Mouse (Mus musculus): ENCODE results near the gene Atxn1.

Atxn1 gene

DNA sequence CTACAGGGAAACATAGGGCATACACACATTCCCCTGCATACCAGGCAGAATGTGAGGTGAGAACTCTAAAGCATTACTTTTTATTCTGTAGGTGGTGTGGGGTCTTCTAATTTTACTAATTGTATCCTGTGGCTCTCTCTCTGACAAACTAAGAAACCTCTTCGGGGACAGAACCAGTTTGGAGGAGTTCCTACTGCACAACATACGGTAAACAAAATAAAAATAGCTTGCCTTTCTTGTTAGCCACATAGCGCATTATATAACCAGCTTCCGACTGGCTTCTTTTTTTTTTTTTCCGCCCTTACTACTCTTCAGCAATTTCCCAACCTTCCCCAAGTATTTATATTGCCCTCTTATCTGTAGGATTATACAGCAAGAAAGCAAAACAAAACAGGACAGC, 2.0 kb downstream of the Atxn1 start:
- DNase-seq, result no peak

DNA sequence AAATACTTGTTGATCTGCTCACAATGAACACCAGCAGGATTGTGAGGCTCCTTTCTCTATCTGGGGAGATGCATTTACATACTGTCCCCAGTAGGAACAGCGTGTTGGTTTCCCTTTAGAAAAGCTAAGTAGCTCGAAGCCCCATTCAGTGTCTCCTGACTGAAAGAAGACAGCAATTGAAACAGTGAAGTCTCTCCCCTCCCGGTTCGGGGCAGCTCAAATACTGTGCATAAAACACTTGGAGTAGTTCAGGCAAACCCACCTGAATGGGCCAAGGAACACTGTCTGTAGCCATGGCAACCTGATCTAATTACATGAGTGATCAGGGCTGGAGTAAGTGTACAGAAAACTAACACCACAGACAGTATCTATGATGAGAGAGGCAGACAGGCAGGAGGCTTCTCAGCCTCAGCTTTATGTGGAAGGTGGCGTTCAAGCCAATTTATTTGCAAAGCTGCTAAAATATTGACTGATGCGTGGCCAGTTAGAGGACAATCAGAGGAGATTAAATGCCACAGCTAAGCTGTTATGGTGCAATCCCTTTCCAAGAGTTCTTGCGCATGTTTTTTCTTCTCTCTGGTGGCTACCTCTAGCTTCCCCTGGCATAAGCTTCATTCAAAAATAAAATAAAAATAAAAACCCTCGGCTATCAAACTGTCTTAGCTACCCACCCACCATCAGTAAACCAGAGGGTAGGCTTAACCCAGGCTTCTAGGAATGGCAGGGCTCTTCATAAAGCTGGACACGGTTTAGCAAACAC, 2.8 kb downstream of the Atxn1 start:
- DNase-seq, result no peak

DNA sequence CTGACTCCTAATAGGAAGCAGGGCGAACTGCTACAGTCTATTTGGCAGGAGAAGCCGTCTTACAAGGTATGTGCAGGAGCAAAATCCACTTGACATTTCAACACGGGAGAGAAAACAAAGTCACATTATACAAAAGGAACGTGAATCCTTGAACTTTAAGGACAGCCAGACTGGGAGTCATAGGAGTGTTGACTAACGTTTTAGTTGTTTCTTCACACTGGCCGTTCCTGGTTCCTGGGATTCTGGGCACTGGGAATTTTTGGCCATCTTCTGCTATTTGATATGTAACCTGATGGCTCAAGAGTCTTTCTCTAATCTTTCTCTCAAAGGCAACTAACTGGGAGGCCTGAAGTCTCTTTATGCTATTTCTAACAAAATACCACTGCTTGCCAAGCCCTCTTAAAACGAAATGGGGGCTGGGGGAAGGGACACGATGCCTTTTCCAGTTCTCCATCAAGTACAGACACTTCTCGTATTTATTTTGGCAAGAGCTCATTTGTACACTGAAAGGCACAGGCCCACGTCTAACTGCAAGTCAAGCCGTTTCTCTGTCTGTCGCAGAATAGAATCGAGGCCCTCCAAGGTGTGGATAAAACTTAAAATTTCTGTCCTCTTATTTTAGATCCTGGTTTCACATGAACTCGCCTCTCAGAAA, 4.4 kb downstream of the Atxn1 start:
- no peak for DNase-seq

DNA sequence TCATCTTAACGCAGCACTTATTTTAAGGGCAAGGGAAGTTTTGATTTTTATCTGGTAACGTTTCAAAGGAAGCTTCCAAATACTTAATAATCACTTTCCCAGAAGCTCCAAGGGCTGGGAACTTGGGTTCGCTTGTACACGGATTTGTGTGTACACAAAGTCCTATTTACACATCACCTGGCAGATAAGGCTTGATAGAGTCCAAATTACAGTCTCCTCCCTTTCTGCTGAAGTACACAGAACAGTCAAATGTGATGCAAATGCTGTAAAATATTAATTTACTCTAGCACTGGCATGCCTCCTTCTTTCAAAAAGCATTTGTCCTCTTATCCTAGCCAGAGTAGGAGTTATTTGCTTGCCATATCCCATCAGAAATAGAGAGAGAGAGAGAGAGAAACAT, 6.5 kb downstream of the Atxn1 start:
- DNase-seq, result no peak

DNA sequence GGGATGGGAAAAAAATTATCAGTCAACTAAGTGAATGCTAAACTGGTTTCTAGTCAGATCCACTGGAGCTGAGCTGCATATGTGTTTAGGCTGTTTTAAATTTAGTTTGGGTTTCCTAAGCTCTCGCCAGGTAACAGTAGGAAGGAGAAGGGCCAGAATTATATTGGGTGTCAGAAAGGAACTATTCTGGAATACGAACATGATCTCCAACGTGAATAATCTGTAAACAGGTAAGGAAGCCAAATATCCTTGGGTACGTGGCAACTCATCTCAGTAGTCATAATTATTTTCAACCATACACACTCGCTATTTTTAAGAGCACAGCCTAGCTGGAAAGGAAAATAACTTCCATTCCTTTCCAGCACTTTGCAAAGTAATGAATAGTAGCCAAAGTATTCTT, 7.2 kb downstream of the Atxn1 start:
- no peak for DNase-seq

DNA sequence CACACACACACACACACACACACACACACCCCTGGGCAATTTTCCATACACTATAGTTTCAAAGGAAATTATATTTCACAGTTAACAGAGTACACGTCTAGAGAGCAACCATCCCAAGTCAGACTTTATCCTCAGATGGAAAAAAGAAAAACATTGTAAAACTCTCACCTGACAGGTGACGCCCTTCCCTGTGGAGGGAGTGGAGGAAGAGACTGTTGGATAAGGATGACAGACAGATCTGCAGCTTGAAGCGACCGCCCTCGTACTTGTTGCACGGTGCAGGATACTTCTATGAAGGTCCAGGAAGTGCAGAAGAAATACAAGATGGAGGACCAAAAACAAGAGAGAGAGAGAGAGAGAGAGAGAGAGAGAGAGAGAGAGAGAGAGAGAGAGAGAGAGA, 8.5 kb downstream of the Atxn1 start:
- no peak for DNase-seq

DNA sequence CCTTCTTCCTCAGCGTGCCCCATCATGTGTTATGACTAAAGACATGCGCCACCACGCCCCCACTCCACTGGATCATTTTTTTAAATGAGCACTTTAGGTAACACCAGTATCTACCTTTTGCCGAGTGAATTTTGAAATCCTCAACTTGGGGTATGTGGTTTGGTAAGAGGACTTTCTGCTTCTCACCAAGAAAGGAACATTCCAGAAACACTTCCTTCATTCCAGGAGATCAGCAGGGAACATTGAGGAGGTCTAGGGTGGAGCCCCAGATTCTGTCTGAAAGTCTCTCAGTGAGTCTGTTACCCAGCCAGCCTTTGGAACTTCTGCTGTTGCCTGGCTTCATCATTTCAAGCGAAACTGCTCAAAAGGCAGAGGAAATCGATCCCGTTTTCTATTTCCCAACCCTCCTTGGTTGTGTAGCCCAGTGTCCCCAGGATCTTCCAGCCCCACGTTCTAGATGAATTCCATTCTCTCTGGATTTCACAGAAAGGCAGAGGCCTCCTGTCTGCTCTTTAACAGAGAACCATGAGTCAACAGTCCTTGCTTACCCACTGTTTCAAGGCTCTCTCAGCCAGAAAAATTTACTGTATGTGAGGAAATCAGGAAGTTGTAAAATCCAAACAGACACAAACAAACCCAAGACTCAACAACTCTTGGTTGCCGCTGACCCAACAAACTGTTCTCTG, 9.3 kb downstream of the Atxn1 start:
- no peak for DNase-seq

DNA sequence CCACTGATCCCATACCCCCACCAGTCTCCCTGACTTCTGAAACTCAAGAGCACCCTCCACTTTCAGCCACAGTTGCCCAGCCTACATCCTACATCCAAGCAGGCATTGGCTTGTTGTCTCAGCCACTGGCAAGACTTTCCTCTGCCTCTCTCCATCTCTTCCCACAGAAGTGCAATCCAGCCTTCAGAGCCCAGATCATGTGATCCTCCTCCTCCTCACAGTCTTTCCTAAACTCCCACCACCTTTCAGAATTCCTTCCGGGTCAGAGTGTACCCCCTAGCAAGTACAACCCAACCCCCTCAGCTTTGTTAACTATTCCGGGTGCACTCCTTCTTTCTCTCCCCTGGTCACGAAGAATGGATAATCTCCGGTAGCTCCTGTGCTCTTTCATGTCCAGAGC, 11.7 kb downstream of the Atxn1 start:
- DNase-seq, result no peak

DNA sequence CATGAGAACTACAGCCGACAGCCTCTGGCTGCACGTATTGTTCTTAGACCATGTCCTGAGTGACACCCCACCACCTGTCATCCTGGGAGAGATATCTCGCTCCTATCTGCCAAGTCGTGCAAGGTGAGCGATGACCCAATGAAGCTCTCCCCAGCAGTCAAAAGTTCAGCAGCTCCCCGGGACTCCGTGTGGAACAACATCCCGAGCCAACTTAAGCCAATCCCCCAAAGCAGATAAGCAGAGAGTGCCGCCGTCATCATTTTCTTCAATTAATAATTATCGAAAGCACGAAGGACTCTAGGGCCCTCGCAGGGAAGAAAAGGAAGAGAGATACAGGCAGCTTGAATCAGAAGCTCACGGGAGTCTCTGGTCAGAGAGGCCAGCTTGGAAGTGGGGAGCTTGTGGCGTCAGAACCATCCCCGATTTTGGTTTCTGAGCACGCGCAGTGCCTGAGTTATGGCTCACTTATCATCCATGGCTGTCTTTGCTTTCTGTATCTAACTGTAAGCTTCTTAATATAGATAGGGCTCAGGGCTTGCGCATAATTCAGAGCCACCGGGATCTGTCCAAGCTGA, 13.7 kb downstream of the Atxn1 start:
- DNase-seq, result no peak

DNA sequence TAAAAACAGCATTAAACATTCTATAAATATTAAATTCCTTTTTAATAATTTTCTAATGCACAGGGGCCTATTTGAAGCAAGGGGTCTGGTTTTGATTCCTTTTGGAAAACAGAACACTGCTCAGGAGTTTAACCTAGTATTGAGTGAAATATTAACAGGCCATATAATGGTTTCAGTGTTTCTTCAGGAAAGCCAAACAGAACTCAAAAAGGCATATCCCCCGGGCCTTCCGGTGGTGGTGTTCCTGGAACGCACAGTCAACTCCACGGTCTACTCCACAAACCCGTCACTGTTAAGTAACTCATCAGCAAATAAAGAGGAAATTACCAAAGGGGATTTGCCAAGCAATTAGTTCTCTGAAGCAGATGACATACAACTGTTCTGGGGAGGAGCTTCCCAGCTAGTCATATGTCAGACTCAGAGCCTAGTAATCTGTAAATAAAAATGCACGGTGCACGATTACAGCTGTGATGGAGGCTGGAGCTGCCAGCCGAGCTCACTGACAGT, 14.4 kb downstream of the Atxn1 start:
- DNase-seq, result no peak

DNA sequence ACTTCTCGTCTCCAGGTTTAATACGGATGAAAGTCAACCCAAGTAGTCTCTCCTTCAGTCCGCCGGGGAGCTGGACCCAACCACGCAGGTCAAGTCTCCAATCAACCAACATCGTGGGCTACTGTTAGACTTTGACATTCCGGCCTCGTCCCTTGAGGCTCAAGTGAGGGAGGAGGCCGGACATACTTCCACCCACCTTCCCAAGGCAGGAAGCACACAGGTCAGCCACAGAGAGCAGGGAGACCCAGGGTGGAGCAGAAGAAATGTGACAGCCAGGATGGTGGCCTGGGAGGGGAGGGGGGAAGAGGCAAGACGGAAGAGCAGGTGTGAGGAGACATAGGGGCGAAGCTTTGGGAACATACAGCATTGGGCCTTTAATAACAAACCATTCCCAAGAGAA, 18.7 kb downstream of the Atxn1 start:
- DNase-seq, result no peak

DNA sequence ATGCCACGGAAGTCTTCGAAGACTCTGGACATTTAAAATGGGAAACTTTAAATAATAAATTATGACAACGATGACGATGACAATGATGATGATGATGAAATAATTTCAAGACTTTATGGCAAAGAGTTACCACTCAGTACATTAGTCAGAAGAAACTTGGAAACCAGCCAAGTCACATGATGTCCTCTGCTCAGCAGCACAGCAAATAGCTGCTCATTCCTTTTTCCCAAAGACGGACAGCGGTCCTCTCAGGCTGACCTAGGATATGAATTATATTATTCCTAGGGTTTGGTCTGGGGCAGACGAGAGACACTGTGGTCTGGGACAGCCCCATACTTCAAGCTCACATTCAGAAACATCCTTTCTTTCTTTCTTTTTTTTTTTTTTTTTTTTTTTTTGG, 22.5 kb downstream of the Atxn1 start:
- no peak for DNase-seq

DNA sequence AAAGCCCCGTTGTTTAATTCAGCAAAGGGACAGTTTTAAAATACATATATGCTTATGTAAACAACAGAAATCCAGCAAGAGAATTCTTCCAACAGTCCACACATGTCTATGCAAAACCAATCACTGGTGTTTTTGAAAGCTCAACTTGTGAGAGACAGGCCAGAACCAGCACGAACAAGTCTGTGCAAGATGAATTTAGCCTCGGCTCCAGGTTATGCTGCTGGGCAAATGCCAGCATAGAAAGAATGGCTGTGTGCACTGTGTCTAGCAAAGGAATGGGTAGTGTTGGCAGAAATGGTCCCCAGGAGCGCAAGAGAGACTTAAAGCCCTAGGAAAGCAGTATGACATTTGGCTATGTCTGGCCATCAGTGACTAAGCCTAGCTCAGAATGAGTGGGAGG, 24.1 kb downstream of the Atxn1 start:
- DNase-seq, result no peak

DNA sequence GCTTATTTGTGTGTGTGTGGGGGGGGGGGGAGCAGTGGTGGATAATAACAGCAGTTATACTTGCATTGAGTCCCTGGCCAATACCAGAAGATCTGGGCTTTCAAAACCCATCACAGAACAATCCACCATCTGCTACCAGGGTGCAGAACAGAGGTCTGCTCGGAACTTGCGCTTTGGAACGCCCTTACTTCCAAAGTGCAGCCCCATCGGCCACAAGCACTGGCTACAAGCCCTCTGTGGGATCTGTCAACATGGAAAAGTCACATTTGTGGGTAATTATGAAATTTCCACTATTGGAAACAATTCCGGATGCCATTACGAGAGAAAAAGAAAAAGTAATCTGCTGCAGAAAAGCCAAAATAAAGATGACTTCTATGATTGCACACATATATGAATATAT, 25.2 kb downstream of the Atxn1 start:
- no peak for DNase-seq

DNA sequence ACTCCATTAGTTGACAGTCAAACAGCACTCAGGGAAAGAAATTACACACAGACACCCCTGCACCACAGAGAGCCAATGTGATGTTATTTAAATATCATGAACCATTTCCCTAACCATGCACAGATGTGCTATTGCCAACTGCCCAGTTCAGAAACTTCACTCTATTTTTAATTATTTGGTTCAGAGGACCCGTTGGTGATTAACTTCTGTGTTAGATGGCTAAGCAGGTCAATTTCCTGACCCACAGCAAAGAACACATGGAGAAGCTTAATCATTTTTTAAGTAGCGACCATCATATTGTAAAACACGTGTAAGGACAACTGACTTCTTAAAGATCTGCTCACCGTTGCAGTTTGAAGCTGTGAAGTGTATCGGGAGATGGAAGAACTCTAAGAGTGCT, 26.7 kb downstream of the Atxn1 start:
- no peak for DNase-seq

DNA sequence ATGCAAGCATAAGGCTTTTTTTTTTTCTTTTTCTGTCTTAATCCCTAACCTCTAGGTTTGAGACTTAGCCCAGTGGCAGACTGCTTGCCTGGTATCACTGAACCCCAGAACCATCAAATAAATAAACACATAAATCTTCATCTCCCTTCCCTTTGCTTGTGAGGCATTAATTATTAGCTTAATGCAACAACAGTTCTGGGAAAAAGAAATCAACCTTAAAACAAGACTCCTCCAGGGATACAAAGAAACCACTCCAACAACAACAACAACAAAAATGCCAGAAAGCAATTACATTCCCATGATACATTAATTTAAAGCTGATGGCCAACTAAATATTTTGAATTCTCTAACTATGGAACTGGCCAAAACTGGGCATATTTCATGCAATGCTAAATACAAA, 28.0 kb downstream of the Atxn1 start:
- no peak for DNase-seq

DNA sequence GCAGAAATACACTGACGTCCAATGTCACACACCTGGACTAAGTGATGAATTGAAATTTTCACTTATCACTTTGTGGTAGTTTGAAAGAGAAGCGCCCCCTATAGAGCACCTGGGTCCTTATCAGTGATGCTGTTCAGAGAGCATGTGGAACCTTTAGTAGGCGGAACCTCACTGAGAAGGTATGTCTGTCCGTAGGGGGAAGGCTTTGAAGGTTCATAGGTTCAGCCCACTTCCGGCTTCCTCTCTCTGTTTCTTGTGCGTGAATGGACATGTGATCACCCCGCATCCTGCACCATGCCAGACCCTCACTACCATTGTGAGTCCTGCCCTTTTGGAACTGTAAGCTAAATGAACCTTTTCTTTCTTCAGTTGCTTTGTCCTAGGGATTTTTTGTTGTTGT, 29.0 kb downstream of the Atxn1 start:
- DNase-seq, result no peak

DNA sequence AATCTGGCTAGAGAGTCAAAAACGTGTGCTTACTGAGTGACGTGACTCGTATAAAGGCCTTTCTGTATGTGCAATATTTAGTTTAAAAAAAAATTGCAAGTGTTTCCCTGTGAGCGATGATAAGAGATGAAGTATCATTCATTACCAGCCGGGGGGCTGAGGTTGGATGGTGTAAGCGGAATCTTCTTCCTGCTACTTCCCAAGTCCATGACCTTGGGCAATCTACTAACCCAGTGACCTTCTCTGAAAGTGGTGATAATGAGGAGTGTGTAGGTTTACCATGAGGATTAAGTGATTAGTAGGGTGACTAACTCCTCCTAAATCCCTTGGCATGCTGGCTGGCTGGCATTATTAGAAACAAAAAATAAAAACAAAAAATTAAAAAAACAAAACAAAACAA, 30.0 kb downstream of the Atxn1 start:
- DNase-seq, result no peak

DNA sequence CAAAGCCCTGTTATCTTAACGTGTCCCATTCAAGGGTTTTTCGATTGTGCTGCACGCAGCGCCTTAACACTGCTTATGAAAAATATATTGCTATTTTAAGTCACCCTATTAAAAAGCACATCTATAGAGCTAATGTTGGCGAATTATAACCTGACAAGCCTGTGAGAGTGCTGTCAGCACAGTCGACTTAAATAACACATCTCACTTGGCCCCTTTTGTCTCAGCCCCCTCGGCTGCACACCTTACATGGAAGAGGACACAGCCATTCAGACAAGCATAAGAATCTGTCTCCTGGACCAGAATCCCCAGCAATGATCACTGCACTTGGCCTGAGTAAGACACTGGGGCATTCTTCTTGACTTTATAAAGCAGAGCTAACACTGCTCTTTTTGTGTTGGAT, 30.7 kb downstream of the Atxn1 start:
- DNase-seq, result no peak

DNA sequence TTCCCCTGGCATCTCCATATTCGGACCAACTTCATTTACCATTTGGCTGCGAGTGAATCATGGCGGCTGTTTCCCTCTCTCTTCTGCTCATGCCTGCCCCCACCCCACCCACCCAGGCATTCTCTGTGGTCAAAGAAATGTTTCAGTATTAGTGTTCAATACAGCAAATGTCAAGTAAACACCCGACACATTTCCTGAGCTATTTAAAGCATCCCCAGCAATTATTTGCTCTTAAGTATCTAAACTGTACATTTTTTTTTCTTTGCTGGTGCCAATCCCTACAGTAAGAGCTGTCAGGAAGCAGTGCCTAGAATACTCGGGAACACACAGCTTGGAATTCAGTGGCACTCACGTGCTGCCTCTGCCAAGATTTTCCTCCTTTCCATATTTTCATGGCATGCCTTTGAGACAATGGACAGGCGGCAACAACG, 32.3 kb downstream of the Atxn1 start:
- no peak for DNase-seq

DNA sequence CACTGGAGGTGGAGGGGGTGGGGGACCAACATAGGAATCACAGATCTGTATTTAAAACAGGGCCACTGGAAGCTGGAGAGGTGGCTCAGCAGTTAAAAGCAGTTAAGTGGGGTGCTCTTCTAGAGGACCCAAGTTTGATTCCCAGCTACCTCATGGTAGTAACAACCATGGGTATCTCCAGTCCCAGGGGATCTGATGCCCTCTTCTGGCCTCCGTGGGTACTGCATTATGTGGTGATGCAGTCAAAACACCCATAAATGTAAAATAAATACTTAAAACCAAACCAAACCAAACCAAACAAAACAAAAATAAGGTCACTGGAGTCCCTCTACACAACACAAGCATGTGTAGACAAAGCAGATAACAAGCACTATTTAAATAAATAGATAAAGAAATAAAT, 32.9 kb downstream of the Atxn1 start:
- peak; percentile 30 for DNase-seq

DNA sequence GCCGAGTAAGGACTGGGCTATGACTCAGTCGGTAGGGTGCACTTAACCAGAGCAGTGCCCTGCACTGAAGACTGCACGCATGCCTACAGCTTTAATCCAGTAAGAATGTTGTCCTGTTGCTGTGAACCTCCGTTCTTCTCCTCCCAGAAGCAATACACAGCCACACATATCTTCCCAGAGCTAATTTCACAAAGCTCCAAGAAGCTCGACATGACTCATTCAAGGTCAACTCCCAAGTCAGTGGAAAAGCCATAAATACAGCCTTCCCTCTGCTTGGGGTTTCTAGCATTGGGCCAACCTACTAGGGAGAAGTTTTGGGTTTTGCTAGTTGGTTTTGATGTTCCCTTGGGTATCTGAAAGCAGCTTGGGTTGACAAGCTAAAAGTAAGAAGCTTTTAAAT, 33.6 kb downstream of the Atxn1 start:
- DNase-seq, result no peak

DNA sequence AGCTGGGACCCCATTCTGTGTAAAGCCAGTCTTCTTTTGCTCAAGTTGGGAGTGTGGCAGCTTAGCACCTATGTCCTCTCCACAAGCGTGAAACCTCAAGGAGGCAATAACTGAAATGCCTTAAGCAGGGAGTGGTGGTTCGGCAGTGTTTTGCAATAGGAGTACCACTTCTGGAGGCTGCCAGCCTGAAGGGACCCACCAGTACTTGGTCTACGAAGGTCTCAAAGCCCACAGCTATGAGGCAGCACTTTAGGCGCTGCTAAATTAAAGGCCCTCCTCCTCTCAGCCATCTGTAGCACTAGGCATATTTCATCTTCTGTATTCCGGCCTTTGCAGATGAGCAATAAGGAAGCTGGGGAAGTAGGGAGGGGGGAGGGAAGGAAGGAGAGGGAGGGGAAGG, 35.1 kb downstream of the Atxn1 start:
- DNase-seq, result no peak

DNA sequence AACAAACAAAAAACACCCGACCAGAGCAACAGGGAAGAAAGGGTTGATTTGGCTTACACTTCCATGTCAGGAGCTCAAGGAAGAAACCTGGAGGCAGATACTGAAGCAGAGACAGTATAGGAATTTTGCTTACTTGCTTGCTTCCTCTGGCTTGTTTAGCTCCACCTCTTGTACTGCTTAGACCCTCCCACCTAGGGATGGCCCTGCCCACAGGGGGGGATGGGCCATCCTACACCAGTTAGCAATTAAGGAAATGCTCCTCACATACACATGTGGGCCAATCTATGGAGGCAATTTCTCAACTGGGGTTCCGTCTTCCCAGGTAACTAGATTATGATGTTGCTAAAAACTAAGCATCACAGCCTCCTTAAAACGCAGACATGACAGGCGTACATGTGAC, 39.5 kb downstream of the Atxn1 start:
- DNase-seq, result no peak
